Mouse (Mus musculus): ENCODE measurements around the gene Atp10b. TPM values are rescaled to one million over a fixed set of nuclear protein-coding genes. Genes with fewer than 3 reads are reported as not detected.

Atp10b gene
- polyA plus RNA-seq (2015; fragmentation: Nextera tagmentation; extraction: Ambion mirVana) = 0.32 and 0.43 TPM in 2 replicates

DNA sequence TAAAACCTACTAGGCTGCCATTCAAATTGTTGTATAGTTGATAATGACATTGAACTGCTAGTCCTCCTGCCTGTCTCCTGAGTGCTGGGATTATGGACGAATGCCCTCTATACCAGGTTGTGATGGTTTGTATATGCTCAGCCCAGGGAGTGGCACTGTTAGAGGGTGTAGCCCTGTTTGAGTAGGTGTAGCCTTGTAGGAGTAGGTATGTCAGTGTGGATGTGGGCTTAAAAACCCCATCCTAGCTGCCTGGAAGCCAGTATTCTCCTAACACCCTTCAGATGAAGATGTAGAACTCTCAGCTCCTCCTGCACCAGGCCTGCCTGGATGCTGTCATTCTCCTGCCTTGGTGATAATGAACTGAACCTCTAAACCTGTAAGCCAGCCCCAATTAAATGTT, at the start of gene Atp10b:
Atp10b (plus strand) TSS at position 301 of the 400 bp plus-strand sequence.

Other genes starting within 250 kb of the Atp10b start
- gene Gm9972, start 114.1 kb upstream of the Atp10b start, polyA plus RNA-seq (2015; fragmentation: Nextera tagmentation; extraction: Ambion mirVana) = 0.15 TPM in 1 of 2 replicates, not detected in the other

All from neural tube, postnatal 0 days (tissue).